Mouse (Mus musculus): ENCODE measurements around the gene Actr8.

The Actr8 gene

DNA sequence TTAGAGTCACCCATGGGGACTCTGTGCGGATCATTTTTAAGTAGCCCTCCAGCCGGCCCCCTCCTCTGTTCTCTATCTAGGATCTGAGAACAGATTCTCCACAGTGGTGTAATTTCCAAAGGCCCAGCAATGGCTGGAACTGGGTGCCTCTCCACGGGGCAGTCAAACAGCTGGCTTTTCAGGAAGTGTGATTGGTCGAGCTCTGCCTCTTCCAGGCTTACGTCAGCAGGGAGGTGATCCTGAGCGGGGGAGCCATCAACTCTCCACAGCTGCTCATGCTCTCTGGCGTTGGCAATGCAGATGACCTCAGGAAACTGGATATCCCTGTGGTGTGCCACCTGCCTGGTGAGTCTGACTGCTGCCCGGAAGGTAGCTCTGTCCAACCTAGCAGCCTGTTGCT lies 55.3 kb downstream of the Actr8 start:
- in situ Hi-C loops (cut with MboI, MseI) = loop anchor here (10.0 kb wide), 1 partner anchor 61 kb away; no protein-coding TSS in a partner anchor

DNA sequence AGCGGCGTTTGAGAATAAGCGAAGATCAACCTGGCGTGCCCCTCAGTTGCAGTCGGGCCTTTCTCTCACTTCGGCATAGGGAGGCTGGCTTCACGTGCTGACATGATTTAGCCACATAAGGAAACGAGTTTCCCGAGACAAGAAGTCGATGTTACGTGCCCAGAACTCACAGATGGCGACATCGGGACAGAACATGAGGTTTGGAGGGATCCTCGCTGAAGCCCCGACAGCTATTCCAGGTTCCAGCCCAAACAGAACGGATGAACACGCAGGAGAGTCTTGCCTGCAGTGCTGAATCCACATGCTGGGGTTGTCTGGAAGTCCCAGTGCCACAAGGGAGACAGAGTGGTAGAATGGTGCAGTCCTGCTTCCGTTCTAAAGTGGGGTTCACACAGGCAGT lies 60.3 kb downstream of the Actr8 start:
- in situ Hi-C loops (cut with MboI, MseI) = loop anchor here (10.0 kb wide), 1 partner anchor 56 kb away; no protein-coding TSS in a partner anchor

DNA sequence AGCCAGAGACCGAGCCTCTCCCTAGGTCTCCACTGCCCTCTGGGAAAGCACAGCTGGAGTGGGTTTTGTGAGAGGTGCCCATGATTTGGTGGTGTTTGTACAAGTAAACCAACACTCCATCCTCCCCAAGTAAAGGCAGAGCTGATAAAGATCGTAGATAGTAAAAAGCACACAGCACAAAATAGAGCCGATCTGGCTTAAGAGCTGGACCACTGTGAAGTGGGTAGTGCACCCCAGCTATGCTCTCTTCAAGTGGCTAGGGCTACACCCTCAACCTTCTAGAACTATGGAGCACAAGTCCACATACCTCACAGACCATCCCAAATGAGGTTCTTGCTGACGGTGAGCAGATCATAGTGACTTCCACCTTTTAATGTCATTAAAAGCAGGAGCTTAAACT lies 61.3 kb downstream of the Actr8 start:
- in situ Hi-C loops (cut with MboI, MseI) = loop anchor here (10.0 kb wide), 1 partner anchor 55 kb away; no protein-coding TSS in a partner anchor

DNA sequence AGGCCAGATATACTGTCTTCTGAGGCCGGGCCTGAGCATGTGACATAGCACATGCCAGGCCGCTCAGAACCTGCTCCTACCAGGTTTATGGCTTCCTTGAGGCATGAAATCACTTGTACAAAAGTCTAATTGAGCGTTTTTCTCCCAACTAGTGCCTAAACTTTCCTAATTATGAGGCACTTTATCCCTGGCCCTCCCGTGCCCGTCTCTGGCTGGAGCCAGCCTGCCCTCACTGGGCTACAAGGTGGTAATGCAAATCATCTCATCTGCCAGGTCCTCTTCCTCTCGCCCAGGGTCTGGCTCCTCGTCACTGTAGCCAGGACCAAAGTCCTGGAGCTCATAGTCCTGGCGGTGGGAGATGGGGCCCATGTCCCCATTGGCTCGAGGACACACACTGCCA lies 63.7 kb downstream of the Actr8 start:
- in situ Hi-C loops (cut with MboI, MseI) = no loop called here

DNA sequence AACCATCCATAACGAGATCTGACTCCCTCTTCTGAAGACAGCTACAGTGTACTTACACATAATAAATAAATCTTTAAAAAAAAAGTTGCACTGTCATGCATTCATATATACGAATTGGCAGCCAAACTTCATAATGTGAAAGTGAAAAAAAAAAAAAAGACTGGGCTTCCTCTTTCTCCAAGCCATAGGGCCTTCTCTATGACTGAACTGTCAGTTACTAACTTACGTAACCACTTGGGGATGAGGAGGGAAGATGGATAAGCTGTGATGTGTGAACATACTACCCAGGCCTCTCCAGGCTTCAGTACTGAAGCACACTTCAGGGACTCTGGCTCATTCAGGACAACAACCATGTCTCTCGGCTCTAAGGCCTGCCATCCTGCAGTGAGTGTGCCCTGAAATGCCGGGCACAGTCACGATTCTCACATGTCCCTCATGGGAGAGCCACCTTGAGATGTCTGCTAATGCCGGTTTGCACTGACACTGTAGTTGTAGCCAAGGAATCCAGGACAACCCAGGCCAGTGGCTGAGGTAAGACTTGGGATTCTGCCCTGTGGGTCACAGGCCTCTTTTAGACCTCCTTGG lies 65.3 kb downstream of the Actr8 start:
- in situ Hi-C loops (cut with MboI, MseI) = no loop called here

DNA sequence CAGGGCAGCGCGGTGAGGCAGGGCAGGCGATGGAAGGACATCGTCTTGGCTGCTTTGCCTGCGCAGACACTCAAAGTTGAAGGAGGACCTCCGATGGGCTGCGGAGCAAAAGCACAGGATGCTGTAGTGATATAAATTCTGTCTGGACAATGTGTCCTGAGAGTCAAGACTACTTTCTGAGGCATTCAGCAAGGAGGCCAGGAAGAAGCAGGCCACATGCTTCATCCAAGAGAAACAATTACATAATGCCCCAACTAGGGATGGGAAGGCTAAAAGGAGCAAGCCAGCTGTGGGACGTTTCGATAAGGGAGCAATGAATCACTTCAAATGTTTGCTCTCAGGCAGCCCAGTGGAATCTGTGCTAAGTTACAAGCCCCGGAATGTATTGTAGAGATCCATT lies 67.1 kb downstream of the Actr8 start:
- in situ Hi-C loops (cut with MboI, MseI) = no loop called here

DNA sequence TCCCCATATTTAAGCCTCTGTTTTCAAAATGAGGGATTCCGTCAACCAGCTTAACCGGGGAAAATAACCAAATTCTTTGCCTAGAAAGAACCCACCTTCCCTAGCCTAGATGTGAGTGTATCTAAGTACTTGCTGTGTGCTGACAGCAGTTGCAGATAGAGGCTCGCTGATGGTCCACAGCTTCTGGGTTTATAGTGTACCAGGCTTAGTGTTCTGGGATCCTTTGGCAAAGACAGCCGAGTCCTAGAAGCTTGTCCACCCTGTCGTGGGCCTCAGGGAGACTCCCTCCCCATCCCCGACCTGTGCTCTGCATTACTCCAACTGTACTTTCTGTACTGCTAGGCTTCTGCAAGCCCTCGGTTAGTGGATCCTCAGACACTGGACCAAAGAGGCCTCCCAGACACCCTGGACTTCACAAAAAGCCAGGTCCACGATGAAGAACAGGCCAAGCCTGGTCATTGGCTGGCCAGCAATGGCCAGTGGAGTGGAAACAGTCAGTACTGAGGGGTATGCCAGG lies 67.6 kb downstream of the Actr8 start:
- in situ Hi-C loops (cut with MboI, MseI) = no loop called here

DNA sequence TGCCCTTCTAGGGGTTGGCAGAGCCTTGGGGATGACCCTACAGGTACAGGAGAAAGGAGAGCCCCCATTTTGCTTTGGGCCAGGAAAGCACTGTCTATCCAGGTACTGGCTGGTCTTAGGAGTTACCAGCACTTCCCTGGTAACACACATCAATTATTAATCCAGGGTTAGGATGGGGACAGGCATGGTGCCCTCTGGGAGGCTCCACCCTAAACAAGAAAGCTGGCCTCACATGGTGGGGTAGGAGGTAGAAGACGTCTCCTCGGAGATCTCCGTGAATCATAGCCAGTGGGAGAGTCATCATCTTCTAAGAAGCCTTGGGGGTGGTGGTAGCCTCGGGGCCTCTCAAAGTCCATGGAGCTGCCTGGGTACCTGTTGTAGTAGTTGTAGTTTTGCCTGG lies 68.8 kb downstream of the Actr8 start:
- in situ Hi-C loops (cut with MboI, MseI) = no loop called here

DNA sequence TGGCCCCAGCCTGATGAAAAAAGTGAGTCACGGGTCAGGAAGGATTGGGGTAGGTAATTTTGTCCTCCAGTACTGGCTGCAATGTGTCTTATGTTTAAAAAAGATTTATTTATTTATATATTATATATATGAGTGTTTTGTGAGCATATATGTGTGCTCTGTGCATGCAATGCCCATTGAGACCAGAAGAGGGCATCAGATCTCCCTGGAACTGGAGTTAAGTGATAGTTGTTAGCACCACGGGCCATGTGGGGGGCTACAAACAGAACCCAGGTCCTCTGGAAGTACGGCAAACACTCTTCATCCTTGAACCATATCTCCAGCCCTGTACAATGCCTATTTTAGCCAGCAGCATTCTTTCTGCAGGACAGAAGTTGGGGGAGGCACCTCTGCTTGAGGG lies 69.9 kb downstream of the Actr8 start:
- in situ Hi-C loops (cut with MboI, MseI) = no loop called here

DNA sequence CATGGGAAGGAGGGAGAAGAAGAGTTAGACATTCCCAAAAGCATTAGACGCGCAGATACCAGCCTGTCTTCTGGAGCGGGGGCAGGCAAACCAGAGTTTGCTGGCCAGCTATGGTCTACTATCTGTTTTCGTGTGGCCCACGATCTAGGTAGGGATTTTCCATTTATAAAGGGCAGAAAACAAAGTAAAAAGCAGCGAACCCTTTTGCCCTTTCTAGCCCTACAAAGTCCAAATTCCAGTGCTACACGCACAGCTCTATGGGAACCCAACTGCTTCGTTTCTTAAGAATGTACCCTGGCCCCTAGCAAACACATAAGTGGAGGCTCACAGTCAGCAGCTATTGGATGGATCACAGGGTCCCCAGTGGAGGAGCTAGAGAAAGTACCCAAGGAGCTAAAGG lies 72.1 kb downstream of the Actr8 start:
- in situ Hi-C loops (cut with MboI, MseI) = no loop called here

DNA sequence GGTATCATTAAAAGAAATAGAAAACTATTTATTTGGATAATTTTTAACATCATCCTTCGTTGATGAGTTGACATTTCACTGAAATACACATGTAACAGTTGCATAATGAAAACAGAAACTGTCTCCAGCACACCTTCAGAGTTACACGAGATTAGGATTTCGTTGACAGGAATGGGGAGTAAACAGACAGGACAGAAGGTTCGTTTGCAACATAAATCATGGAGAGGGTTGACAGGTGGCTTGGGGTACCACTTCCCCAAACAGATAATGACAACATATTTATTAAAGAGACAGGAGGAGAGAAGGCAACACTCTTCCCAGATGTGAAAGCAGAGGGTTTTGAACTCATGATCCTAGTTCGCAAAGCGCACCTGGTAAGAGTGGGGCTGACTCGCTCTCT lies 76.8 kb downstream of the Actr8 start:
- in situ Hi-C loops (cut with MboI, MseI) = no loop called here

All from T-helper 2 cell (primary cell).